Mouse (Mus musculus) E14TG2a.4 (cell line): ENCODE measurements around the gene 2900026A02Rik.

Source experiments
- CTCF ChIP-seq: conservative IDR thresholded peaks from 2 replicates; pipeline ENCODE4 v1.5.1; 2014; ENCODE audit warnings: low read length
- NANOG ChIP-seq: IDR thresholded peaks from 2 replicates; pipeline ENCODE4 v1.6.1; 2014; ENCODE audit warnings: borderline replicate concordance, low read length, mixed read lengths
- POU5F1 ChIP-seq: IDR thresholded peaks from 2 replicates; pipeline ENCODE4 v1.6.1; 2014; ENCODE audit warnings: low read length, borderline replicate concordance

- TF ChIP-seq CTCF, result no peak
- TF ChIP-seq NANOG, result no peak
- no peak for TF ChIP-seq POU5F1
Observed at GRCm38 (mm10) chr5:113090750-113091149, 130.3 kb downstream of the 2900026A02Rik start.
